Mouse (Mus musculus) stomach, postnatal 0 days (tissue): ENCODE data around the gene Rho.

Experiments used
- CTCF ChIP-seq: IDR thresholded peaks from 2 replicates; pipeline ENCODE4 v1.5.1; 2016; ENCODE audit warnings: antibody characterized with exemption, low read depth, mild to moderate bottlenecking, moderate library complexity
- EP300 ChIP-seq: optimal IDR thresholded peaks from 2 replicates; pipeline ENCODE3; 2016; ENCODE audit warnings: antibody characterized with exemption

- TF ChIP-seq CTCF: no peak
- TF ChIP-seq EP300: no peak
Observed at GRCm38 (mm10) chr6:115954506-115955074, 23.0 kb downstream of the Rho start.
